Mouse (Mus musculus): ENCODE results near the gene Gm2696. TPM values are rescaled to one million over a fixed set of nuclear protein-coding genes. Genes with fewer than 3 reads are reported as not detected.

Gene Gm2696
- polyA plus RNA-seq, 1 experiment from 2014 or later = not detected

- no peak within 1 kb of the TSS for H3K4me3 ChIP-seq
- no peak within 1 kb of the TSS for H3K4me2 ChIP-seq
- no peaks in the 10 kb centered on the region for H3K36me3 ChIP-seq
- peaks cover 13% of the 10 kb centered on the region for H3K4me1 ChIP-seq (replicated peaks)
- H3K27me3 ChIP-seq = no peaks in the 10 kb centered on the region
- H3K9ac ChIP-seq = no peak within 1 kb of the TSS
- H3K27ac ChIP-seq = peak within 1 kb of the TSS; percentile 37; the same call in 1 of the 2 replicates
- WGBS = 57% methylated on average over 8 of the region's 8 CpGs
- no peaks in the 10 kb centered on the region for H3K9me3 ChIP-seq (replicated peaks)
- ATAC-seq (replicated peaks; ENCODE audit: insufficient number of reproducible peaks, insufficient read depth, low FRiP score, low read depth) = no peak
These were observed 15.5 kb upstream of the Gm2696 start, which contains the start of gene Gm19668 for GRCm38 (mm10) chr10:77798921-77799508. Gene Gm19668, minus strand, starts transcription at chr10:77799133.

GRCm38 (mm10) chr10:77804095-77804494, 10.4 kb upstream of the Gm2696 start:
- no peaks in the 10 kb centered on the region for H3K36me3 ChIP-seq
- no peaks in the 10 kb centered on the region for H3K9me3 ChIP-seq (replicated peaks)
- H3K4me3 ChIP-seq = no peak overlapping the region
- H3K4me1 ChIP-seq (replicated peaks) = no peaks in the 10 kb centered on the region; the same call in 1 of the 2 replicates
- ATAC-seq (replicated peaks; ENCODE audit: insufficient number of reproducible peaks, insufficient read depth, low FRiP score, low read depth) = no peak
- 62% methylated on average over 3 of the region's 3 CpGs for WGBS
- H3K9ac ChIP-seq = no peak overlapping the region
- H3K4me2 ChIP-seq = no peak overlapping the region
- H3K27me3 ChIP-seq = no peaks in the 10 kb centered on the region
- H3K27ac ChIP-seq = no peak overlapping the region

- no peaks in the 10 kb centered on the region for H3K4me1 ChIP-seq (replicated peaks)
- ATAC-seq (replicated peaks; ENCODE audit: insufficient number of reproducible peaks, insufficient read depth, low FRiP score, low read depth) = no peak
- H3K4me2 ChIP-seq = no peak within 1 kb of the TSS
- H3K9ac ChIP-seq = no peak within 1 kb of the TSS
- WGBS = 63% methylated on average over 5 of the region's 5 CpGs
- H3K36me3 ChIP-seq = no peaks in the 10 kb centered on the region
- H3K9me3 ChIP-seq (replicated peaks) = no peaks in the 10 kb centered on the region
- no peak within 1 kb of the TSS for H3K27ac ChIP-seq
- H3K4me3 ChIP-seq = no peak within 1 kb of the TSS
- no peaks in the 10 kb centered on the region for H3K27me3 ChIP-seq
These were observed 2.7 kb upstream of the Gm2696 start, which contains the start of gene Gm9507 for GRCm38 (mm10) chr10:77811743-77812142. Gene Gm9507, minus strand, starts transcription at chr10:77811843.

- Histone ChIP-seq H3K27ac (no peak overlapping the region), H3K27me3 (no peaks in the 10 kb centered on the region), H3K36me3 (no peaks in the 10 kb centered on the region), H3K4me2 (no peak overlapping the region), H3K4me3 (no peak overlapping the region), H3K9me3 (replicated peaks) (no peaks in the 10 kb centered on the region), H3K9ac (no peak overlapping the region), H3K4me1 (replicated peaks) (no peaks in the 10 kb centered on the region)
- no peak for ATAC-seq (replicated peaks; ENCODE audit: insufficient number of reproducible peaks, insufficient read depth, low FRiP score, low read depth)
- WGBS = 22% methylated on average over 5 of the region's 5 CpGs
These were observed 1.0 kb downstream of the Gm2696 start for GRCm38 (mm10) chr10:77815514-77815913.

GRCm38 (mm10) chr10:77818523-77818922, 4.0 kb downstream of the Gm2696 start:
- no peak overlapping the region for H3K27ac ChIP-seq
- no peaks in the 10 kb centered on the region for H3K36me3 ChIP-seq
- ATAC-seq (replicated peaks; ENCODE audit: insufficient number of reproducible peaks, insufficient read depth, low FRiP score, low read depth) = 0 out of 2 replicates have a peak, but pooled peaks have one; percentile 55
- no peaks in the 10 kb centered on the region for H3K4me1 ChIP-seq (replicated peaks)
- H3K27me3 ChIP-seq = no peaks in the 10 kb centered on the region
- no peak overlapping the region for H3K4me2 ChIP-seq
- WGBS = 94% methylated on average over 4 of the region's 4 CpGs
- H3K9me3 ChIP-seq (replicated peaks) = no peaks in the 10 kb centered on the region
- no peak overlapping the region for H3K4me3 ChIP-seq
- H3K9ac ChIP-seq = no peak overlapping the region

GRCm38 (mm10) chr10:77819203-77819602, 4.7 kb downstream of the Gm2696 start:
- H3K9ac ChIP-seq = no peak overlapping the region
- no peak overlapping the region for H3K4me3 ChIP-seq
- no peak for ATAC-seq (replicated peaks; ENCODE audit: insufficient number of reproducible peaks, insufficient read depth, low FRiP score, low read depth)
- no peaks in the 10 kb centered on the region for H3K9me3 ChIP-seq (replicated peaks)
- no peaks in the 10 kb centered on the region for H3K4me1 ChIP-seq (replicated peaks)
- no peak overlapping the region for H3K4me2 ChIP-seq
- no peak overlapping the region for H3K27ac ChIP-seq
- 39% methylated on average over 4 of the region's 4 CpGs for WGBS
- H3K27me3 ChIP-seq = no peaks in the 10 kb centered on the region
- no peaks in the 10 kb centered on the region for H3K36me3 ChIP-seq

- H3K27me3 ChIP-seq = no peaks in the 10 kb centered on the region
- no peak within 1 kb of the TSS for H3K4me2 ChIP-seq
- no peaks in the 10 kb centered on the region for H3K4me1 ChIP-seq (replicated peaks)
- 63% methylated on average over 6 of the region's 6 CpGs for WGBS
- no peak within 1 kb of the TSS for H3K9ac ChIP-seq
- H3K27ac ChIP-seq = no peak within 1 kb of the TSS
- ATAC-seq (replicated peaks; ENCODE audit: insufficient number of reproducible peaks, insufficient read depth, low FRiP score, low read depth) = no peak
- H3K9me3 ChIP-seq (replicated peaks) = no peaks in the 10 kb centered on the region
- no peak within 1 kb of the TSS for H3K4me3 ChIP-seq
- H3K36me3 ChIP-seq = no peaks in the 10 kb centered on the region
These were observed 12.5 kb downstream of the Gm2696 start, which contains the start of gene Krtap10-4 for GRCm38 (mm10) chr10:77826951-77827350. Gene Krtap10-4, minus strand, starts transcription at chr10:77827095.

- 70% methylated on average over 9 of the region's 9 CpGs for WGBS
- Histone ChIP-seq H3K9me3 (replicated peaks) (no peaks in the 10 kb centered on the region), H3K4me2 (no peak within 1 kb of the TSS), H3K27me3 (no peaks in the 10 kb centered on the region), H3K27ac (no peak within 1 kb of the TSS), H3K4me1 (replicated peaks) (no peaks in the 10 kb centered on the region), H3K9ac (no peak within 1 kb of the TSS), H3K36me3 (no peaks in the 10 kb centered on the region), H3K4me3 (no peak within 1 kb of the TSS)
- ATAC-seq (replicated peaks; ENCODE audit: insufficient number of reproducible peaks, insufficient read depth, low FRiP score, low read depth) = no peak
These were observed 21.2 kb downstream of the Gm2696 start, which contains the start of gene Krtap10-10 for GRCm38 (mm10) chr10:77835647-77836046. Gene Krtap10-10, plus strand, starts transcription at chr10:77835947.

GRCm38 (mm10) chr10:77839006-77839405, 24.5 kb downstream of the Gm2696 start:
- H3K4me1 ChIP-seq (replicated peaks) = no peaks in the 10 kb centered on the region
- H3K27me3 ChIP-seq = no peaks in the 10 kb centered on the region
- H3K36me3 ChIP-seq = no peaks in the 10 kb centered on the region
- ATAC-seq (replicated peaks; ENCODE audit: insufficient number of reproducible peaks, insufficient read depth, low FRiP score, low read depth) = no peak
- no peaks in the 10 kb centered on the region for H3K9me3 ChIP-seq (replicated peaks)
- H3K9ac ChIP-seq = no peak overlapping the region
- no peak overlapping the region for H3K27ac ChIP-seq
- H3K4me2 ChIP-seq = no peak overlapping the region
- H3K4me3 ChIP-seq = no peak overlapping the region
- WGBS = 64% methylated on average over 6 of the region's 6 CpGs

- Histone ChIP-seq H3K9ac (no peak within 1 kb of the TSS), H3K9me3 (replicated peaks) (no peaks in the 10 kb centered on the region), H3K4me3 (no peak within 1 kb of the TSS), H3K4me1 (replicated peaks) (no peaks in the 10 kb centered on the region), H3K36me3 (no peaks in the 10 kb centered on the region), H3K4me2 (no peak within 1 kb of the TSS), H3K27ac (no peak within 1 kb of the TSS), H3K27me3 (no peaks in the 10 kb centered on the region)
- no peak for ATAC-seq (replicated peaks; ENCODE audit: insufficient number of reproducible peaks, insufficient read depth, low FRiP score, low read depth)
- 48% methylated on average over 3 of the region's 3 CpGs for WGBS
These were observed 32.0 kb downstream of the Gm2696 start, which contains the start of gene Gm36176 for GRCm38 (mm10) chr10:77846503-77846902. Gene Gm36176, plus strand, starts transcription at chr10:77846803.

GRCm38 (mm10) chr10:77846961-77847360, 32.5 kb downstream of the Gm2696 start:
- Histone ChIP-seq H3K36me3 (no peaks in the 10 kb centered on the region), H3K9me3 (replicated peaks) (no peaks in the 10 kb centered on the region), H3K9ac (no peak overlapping the region), H3K4me1 (replicated peaks) (no peaks in the 10 kb centered on the region), H3K4me2 (no peak overlapping the region), H3K27me3 (no peaks in the 10 kb centered on the region), H3K4me3 (no peak overlapping the region), H3K27ac (no peak overlapping the region)
- ATAC-seq (replicated peaks; ENCODE audit: insufficient number of reproducible peaks, insufficient read depth, low FRiP score, low read depth) = no peak
- 21% methylated on average over 2 of the region's 2 CpGs for WGBS

- Histone ChIP-seq H3K4me1 (replicated peaks) (no peaks in the 10 kb centered on the region), H3K27ac (no peak overlapping the region), H3K4me2 (no peak overlapping the region), H3K9ac (no peak overlapping the region), H3K4me3 (no peak overlapping the region), H3K27me3 (no peaks in the 10 kb centered on the region), H3K9me3 (replicated peaks) (no peaks in the 10 kb centered on the region), H3K36me3 (no peaks in the 10 kb centered on the region)
- no peak for ATAC-seq (replicated peaks; ENCODE audit: insufficient number of reproducible peaks, insufficient read depth, low FRiP score, low read depth)
- 67% methylated on average over 2 of the region's 2 CpGs for WGBS
These were observed 33.1 kb downstream of the Gm2696 start for GRCm38 (mm10) chr10:77847538-77847937.

All from heart, embryonic 15.5 days (tissue).